Mouse (Mus musculus) retina, adult 2 months (tissue): Measurements from ENCODE around the gene Ctcfl.

Experiments used
- DNase-seq: peaks from one replicate; pipeline ENCODE4 v3.0.0-alpha.2; 2012; ENCODE audit warnings: low read depth, low spot score

Gene Ctcfl

GRCm38 (mm10) chr2:173119023-173119944, at the start of gene Ctcfl:
Gene Ctcfl (minus strand): TSS chr2:173119525.
- no peak for DNase-seq

GRCm38 (mm10) chr2:173168411-173168851, 49.1 kb upstream of the Ctcfl start:
- DNase-seq, result no peak

- DNase-seq, result no peak
Measured at GRCm38 (mm10) chr2:173165357-173165756, 46.0 kb upstream of the Ctcfl start.

- no peak for DNase-seq
Measured at GRCm38 (mm10) chr2:173164946-173165345, 45.6 kb upstream of the Ctcfl start.

GRCm38 (mm10) chr2:173164358-173164757, 45.0 kb upstream of the Ctcfl start:
- no peak for DNase-seq

GRCm38 (mm10) chr2:173163380-173163779, 44.1 kb upstream of the Ctcfl start:
- no peak for DNase-seq

GRCm38 (mm10) chr2:173159354-173160311, 40.3 kb upstream of the Ctcfl start:
- peak; percentile 38 for DNase-seq

GRCm38 (mm10) chr2:173158390-173159055, 39.2 kb upstream of the Ctcfl start:
- no peak for DNase-seq

- DNase-seq, result no peak
Measured at GRCm38 (mm10) chr2:173157871-173158270, 38.5 kb upstream of the Ctcfl start.

- DNase-seq, result no peak
Measured at GRCm38 (mm10) chr2:173157376-173157775, 38.1 kb upstream of the Ctcfl start.

GRCm38 (mm10) chr2:173156923-173157322, 37.6 kb upstream of the Ctcfl start:
- no peak for DNase-seq

- DNase-seq, result no peak
Measured at GRCm38 (mm10) chr2:173155907-173156306, 36.6 kb upstream of the Ctcfl start.

GRCm38 (mm10) chr2:173154962-173155361, 35.6 kb upstream of the Ctcfl start:
- DNase-seq, result no peak

- DNase-seq, result no peak
Measured at GRCm38 (mm10) chr2:173154513-173154912, 35.2 kb upstream of the Ctcfl start.

GRCm38 (mm10) chr2:173153266-173153665, 33.9 kb upstream of the Ctcfl start:
- no peak for DNase-seq

GRCm38 (mm10) chr2:173152436-173153151, 33.3 kb upstream of the Ctcfl start, which contains the start of gene Pck1:
Gene Pck1 (plus strand): TSS chr2:173153048.
- DNase-seq, result no peak

GRCm38 (mm10) chr2:173151784-173152284, 32.5 kb upstream of the Ctcfl start:
- no peak for DNase-seq

GRCm38 (mm10) chr2:173151352-173151751, 32.0 kb upstream of the Ctcfl start:
- DNase-seq, result no peak

- no peak for DNase-seq
Measured at GRCm38 (mm10) chr2:173148001-173148400, 28.7 kb upstream of the Ctcfl start.

GRCm38 (mm10) chr2:173146728-173147127, 27.4 kb upstream of the Ctcfl start:
- DNase-seq, result no peak

GRCm38 (mm10) chr2:173145808-173146207, 26.5 kb upstream of the Ctcfl start:
- DNase-seq, result no peak
